Mouse (Mus musculus): Measurements from ENCODE around the gene Bfsp2.

The Bfsp2 gene

GRCm38 (mm10) chr9:103480044-103480576 is at the start of gene Bfsp2:
TSS of gene Bfsp2 (minus strand) at chr9:103480420.
- DNase-seq (ENCODE audit: low spot score) = no peak

GRCm38 (mm10) chr9:103525041-103525537 is 44.9 kb upstream of the Bfsp2 start:
- DNase-seq (ENCODE audit: low spot score) = no peak

- no peak for DNase-seq (ENCODE audit: low spot score)
Measured at GRCm38 (mm10) chr9:103524600-103524999, 44.4 kb upstream of the Bfsp2 start.

- DNase-seq (ENCODE audit: low spot score) = no peak
Measured at GRCm38 (mm10) chr9:103523742-103524403, 43.7 kb upstream of the Bfsp2 start.

GRCm38 (mm10) chr9:103523008-103523407 is 42.8 kb upstream of the Bfsp2 start:
- DNase-seq (ENCODE audit: low spot score) = no peak

DNA sequence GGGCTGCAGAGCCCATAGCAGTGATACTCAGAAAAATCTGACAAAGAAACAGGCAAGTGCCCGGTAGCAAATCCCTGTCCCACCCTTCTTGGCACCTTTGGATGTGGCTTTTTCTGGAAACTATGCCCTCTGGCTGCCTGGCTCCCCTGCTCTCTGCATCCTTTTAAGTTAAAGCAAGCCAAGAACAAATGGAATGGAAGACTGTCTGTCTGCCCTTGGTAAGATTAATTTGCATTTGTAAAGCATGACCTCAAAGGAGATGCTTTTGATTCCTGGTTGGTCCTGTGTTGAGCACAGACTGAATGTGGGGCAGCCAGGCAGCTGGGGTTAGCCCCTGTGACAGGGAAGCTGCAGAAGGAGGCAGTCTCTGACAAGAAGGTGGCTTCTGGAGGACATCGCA is 33.7 kb upstream of the Bfsp2 start:
- no peak for DNase-seq (ENCODE audit: low spot score)

DNA sequence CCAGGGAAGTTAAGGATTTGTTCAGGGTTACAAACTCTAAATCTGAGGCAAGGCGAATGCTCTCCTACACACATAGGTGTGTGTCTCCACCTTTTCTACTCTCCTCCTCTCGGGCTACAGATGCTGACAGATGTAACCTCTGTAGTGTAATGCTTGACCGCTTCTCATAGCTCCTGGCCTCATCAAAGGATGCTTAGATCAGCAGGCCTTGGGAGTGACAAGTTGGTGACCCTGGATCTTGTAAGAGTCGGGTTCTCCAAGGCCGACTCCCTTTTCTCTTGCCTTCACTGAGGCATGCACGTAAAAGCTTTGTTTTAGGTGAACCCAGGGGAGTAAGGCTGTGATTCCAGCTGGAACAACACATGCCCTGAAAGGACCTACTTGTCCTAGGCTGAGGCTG is 32.0 kb upstream of the Bfsp2 start:
- DNase-seq (ENCODE audit: low spot score) = no peak

DNA sequence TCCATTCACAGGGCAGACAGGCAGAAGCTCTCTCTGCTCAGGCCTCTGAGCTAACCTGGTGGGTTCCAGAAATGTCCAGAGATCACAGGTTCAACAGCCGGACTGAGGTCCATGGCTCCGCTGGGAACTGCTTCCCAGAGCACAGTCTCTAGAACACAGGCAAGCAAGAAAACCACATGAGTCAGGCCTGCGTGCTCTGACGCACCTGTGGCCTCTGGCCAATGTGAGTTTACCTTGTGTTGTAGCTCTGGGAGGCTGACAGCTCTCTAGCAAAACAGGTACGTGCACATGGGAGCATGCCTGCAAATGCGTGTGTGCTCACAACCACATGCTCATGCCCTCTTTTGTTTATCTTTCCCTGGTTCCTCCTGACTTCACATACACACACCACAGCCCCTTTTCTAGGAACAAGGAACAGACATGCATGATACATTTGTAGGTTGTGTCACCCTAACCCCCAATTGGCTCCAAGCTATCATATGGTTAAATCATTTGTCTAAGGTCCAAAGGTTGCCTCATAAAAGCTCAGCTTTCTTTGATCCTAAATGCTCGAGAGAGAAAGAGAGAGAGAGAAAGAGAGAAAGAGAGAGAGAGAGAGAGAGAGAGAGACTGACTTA is 26.9 kb upstream of the Bfsp2 start:
- no peak for DNase-seq (ENCODE audit: low spot score)

DNA sequence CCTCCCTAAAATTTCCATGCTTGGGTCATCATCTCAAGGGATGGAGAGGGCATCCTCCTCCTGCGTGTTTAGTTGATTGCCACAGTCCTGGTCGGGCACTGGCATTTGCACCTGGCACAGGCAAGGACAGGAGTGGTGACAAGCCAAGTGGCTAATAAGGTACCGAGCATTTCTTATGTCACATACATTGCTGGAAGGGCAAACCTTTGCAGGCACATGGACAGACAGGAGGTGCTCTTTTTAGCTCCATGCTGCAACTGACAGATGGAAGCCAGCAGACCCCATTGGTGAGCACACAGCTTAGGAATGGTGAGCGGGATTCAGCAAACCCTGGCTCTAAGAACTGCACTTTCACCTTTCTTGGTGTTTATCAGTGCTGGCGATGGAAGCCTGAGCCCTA is 24.8 kb upstream of the Bfsp2 start:
- DNase-seq (ENCODE audit: low spot score) = no peak

- no peak for DNase-seq (ENCODE audit: low spot score)
Measured at GRCm38 (mm10) chr9:103504646-103505045, 24.4 kb upstream of the Bfsp2 start.

DNA sequence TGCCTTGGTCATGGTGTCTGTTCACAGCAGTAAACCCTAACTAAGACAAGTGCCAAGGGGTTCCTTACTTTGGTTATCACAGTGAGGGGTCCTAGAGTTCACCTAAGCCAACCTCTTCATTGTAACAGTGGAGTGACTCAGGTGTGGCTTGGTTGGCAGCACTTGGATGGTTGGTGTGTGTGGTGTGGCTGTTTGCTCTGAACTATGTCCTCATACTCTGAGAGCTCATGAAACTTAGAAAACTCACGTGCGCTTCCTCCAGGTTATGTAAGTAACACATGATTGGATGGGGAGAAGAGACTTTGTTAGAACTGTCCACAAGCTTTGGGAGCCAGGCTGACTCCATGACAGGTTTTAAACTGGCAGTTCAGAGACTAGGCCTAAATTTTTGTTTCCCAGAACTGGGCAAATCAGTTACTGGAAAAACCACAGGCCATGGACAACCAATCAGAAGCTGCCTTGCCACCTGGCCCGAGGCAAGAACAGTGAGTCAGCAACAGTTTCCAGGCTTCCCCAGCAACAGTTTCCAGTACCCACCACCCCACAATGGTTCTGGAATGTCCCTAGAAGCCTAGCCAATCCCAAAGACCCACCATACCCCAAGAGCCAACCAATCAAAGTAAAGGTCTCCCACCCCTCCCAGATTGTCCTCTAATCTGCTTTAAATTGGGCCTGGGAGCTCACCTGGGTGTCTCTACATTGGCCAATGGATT is 23.5 kb upstream of the Bfsp2 start:
- DNase-seq (ENCODE audit: low spot score) = no peak

DNA sequence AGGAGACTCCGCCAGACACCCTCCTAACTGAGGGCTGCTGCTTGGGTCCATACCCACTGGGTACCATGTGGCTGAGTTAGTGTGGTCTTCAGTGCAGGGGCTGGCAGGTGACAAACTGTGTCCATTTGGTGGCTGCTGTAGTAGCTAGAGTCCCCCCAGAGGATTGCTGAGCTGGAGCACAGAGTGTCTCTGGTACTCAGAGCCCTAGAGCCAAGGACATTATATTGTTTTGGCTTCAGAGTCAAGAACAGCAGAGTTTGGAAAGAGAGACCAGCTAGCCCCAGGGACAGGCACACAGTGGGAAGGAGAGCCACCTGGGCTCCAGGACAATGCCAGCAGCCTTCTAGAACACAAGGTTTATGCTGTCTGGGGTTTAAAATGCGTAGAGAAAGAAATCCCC is 22.4 kb upstream of the Bfsp2 start:
- DNase-seq (ENCODE audit: low spot score) = no peak

GRCm38 (mm10) chr9:103501861-103502364 is 21.7 kb upstream of the Bfsp2 start:
- no peak for DNase-seq (ENCODE audit: low spot score)

GRCm38 (mm10) chr9:103499366-103499765 is 19.1 kb upstream of the Bfsp2 start:
- DNase-seq (ENCODE audit: low spot score) = no peak

- no peak for DNase-seq (ENCODE audit: low spot score)
Measured at GRCm38 (mm10) chr9:103498699-103499098, 18.5 kb upstream of the Bfsp2 start.

DNA sequence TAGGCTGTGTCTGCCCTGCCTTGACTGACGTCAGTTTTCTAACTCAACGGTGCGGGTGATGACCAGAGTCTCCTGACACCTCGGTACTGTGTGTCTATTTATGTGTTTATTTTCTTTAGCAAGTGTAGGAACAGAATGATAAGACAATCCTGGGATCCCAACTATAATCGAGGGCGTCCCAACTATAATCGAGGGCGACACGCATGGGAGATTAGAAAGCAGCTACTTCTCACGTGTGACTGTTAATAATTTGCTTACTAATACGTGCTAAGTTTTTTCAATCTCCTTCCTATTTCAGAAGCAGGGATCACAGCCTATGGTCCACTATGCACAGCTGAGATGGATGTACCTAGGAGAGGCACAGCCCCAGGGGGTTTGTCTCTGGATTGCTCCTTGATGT is 15.2 kb upstream of the Bfsp2 start:
- DNase-seq (ENCODE audit: low spot score) = no peak

DNA sequence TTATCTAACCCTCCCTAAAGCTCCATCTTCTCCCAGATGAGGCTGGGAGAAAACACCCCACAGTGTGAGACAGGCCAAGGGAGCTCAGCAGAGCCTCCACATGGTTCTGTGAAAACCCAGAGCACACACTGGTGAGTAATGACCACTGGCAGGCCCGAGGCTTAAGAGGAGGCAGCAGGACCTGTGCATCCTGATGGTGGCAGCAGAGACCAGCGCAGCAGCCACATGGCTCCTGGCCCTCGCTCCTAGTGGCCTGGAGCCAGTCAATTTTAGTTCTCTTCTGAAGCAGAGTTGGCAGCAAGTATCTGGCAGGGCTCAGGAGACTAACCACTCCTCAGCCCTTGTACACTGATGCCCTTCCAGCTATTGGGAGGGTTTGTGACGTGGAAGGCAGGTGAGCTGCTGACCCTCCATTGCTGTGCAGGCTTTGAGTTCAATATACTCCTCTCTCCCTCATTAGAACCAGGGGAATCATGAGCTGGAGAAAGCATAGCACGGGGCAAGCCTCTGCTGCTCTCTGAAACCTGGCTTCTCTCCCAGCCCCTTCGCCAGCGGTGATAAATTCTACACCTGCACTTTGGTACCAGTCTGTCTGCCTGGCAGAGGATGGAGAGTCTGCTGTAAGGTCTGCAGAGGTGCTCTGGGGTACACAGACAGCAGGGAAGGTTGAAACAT is 14.3 kb upstream of the Bfsp2 start:
- DNase-seq (ENCODE audit: low spot score) = peak; percentile 76

DNA sequence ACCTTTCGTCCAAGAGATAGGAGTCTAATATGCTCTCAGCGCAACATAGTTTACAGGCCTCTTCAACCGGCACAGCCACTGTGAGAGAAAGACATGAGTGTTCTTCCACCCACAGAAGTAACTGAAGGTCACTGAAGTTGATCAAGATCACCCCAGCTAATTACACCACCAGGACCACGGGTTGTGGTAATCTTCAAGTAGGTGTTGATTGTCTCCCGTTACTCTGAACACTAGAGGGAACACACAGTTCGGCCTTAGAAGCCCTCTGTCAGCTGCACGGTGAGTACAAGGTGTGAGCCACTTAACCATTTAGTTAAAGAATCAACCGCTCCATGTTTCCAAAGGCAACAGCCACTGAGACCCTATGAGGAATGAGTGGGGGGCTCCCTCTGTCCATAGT is 11.8 kb upstream of the Bfsp2 start:
- DNase-seq (ENCODE audit: low spot score) = no peak

DNA sequence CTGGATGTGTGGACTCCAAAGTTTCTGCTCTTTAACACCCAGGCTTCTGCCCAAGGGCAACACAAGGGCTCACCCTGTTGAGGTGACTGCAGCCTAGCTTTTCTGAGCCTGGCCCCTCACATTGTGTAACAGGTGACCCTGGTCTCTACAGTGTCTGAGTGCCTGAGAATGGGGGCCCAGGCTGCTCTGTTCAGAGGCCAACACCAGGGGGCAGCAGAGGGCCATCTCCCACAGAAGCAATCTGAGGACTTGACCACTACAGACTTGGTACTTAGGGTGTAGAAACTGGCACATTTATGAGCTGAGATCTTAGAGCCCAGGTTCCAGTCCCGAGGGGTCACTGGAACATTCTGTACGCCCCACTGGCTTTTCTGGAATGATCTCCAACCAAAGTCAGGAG is 10.2 kb upstream of the Bfsp2 start:
- DNase-seq (ENCODE audit: low spot score) = peak; percentile 79

GRCm38 (mm10) chr9:103489883-103490282 is 9.7 kb upstream of the Bfsp2 start:
- no peak for DNase-seq (ENCODE audit: low spot score)

DNA sequence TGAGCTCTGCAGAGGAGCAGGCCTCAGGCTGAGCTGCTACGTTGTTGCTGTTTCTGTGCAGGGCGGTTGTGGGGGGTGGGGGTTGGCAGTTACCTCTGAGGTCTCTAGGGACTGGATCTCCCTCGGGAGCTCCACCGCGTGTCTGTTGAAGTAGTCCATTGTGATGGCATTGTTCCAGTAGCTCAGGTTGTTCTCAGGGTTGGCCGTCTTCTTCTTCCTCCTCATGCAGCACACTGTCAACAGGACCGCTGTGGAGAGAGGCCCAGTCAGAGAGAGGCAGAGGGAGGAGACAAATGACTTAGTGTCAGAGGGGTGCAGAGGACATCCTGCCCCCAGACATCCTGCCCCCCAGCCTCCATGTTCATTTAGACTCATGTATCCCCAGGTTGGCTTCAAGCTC is 8.9 kb upstream of the Bfsp2 start:
- no peak for DNase-seq (ENCODE audit: low spot score)

DNA sequence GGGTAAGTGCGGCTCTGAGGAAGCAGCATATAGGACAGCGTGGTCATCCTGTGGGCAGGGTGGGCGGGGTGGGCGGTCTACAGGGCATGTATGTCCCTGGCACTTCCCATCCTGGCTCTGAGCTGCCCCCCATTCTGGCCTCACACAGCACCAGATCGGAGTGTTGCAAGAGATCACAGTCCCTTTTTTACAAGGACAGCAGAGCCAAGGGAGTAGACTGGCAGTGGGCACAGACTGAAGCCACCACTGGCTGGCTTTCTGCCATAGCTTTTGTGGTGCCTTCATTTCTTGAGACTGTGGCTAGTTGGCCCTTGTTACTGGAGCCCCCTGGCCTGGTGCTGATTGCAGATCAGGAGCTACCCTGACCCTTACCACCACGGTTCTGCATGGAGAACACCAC is 6.0 kb upstream of the Bfsp2 start:
- no peak for DNase-seq (ENCODE audit: low spot score)

Measured in ovary, postnatal 36 days (tissue).